28 mouse cellular contexts compared by ENCODE assay signal in genomic region chr1:171018737-171019136, GRCm38 (mm10). TPM values are rescaled to one million over a fixed set of nuclear protein-coding genes. Genes with fewer than 3 reads are reported as not detected.
DNase-seq lines count a peak whose midpoint lies in the region; ATAC-seq and TF ChIP-seq lines count a peak whose summit lies in the region.
"Had no signal": no experiment of that assay in that cellular context is flagged by ENCODE, and none has a peak within 500 bp of the region (broad histone marks: within the 10 kb centered on the region; RNA-seq: fewer than 3 reads in every experiment).

TSS of gene Fcgr4 (plus strand) at chr1:171018920.

- no peak for ATAC-seq in erythroblast, adult 5-6 weeks (replicated peaks; ENCODE audit: low FRiP score, poor library complexity, severe bottlenecking)
- ATAC-seq in intestine, embryonic 15.5 days: no peak
- ATAC-seq: activated CD4-positive, CD25-positive, alpha-beta regulatory T cell, adult 4 months; forebrain, embryonic 15.5 days; hindbrain, postnatal 0 days; midbrain, embryonic 15.5 days had no signal

- H3K27me3 ChIP-seq in spleen, adult 2 months (ENCODE audit: control insufficient read depth, insufficient read depth, low read length): peaks cover 2% of the 10 kb centered on the region; the same call in 1 of the 2 replicates
- peaks cover 17% of the 10 kb centered on the region for H3K27me3 ChIP-seq in megakaryocyte, embryonic 14.5 days (replicated peaks)
- no peaks in the 10 kb centered on the region for H3K27me3 ChIP-seq in small intestine, adult 2 months (ENCODE audit: control insufficient read depth, insufficient read depth, low read length)
- H3K27me3 ChIP-seq in intestine, embryonic 15.5 days (replicated peaks): no peaks in the 10 kb centered on the region
- H3K27me3 ChIP-seq: embryonic facial prominence, embryonic 12.5 days; forebrain, embryonic 15.5 days; midbrain, embryonic 15.5 days had no signal

- WGBS in spleen, adult 2 months: 45% methylated on average over 2 of the region's 2 CpGs
- WGBS in small intestine, adult 2 months: 75% methylated on average over 2 of the region's 2 CpGs
- WGBS in intestine, embryonic 15.5 days: 80% methylated on average over 2 of the region's 2 CpGs

- H3K4me1 ChIP-seq in spleen, adult 2 months (ENCODE audit: control insufficient read depth, insufficient read depth, insufficient read length): peaks cover 2% of the 10 kb centered on the region; the same call in 1 of the 2 replicates
- peaks cover 39% of the 10 kb centered on the region for H3K4me1 ChIP-seq in megakaryocyte, embryonic 14.5 days
- H3K4me1 ChIP-seq in small intestine, adult 2 months (ENCODE audit: control insufficient read depth, insufficient read depth, insufficient read length, low read length): peaks cover 3% of the 10 kb centered on the region; the same call in 1 of the 2 replicates
- H3K4me1 ChIP-seq in intestine, embryonic 15.5 days (replicated peaks): no peaks in the 10 kb centered on the region
- H3K4me1 ChIP-seq: embryonic facial prominence, embryonic 12.5 days; forebrain, embryonic 15.5 days; heart, embryonic 12.5 days; midbrain, embryonic 15.5 days had no signal

- peaks cover 12% of the 10 kb centered on the region for H3K9me3 ChIP-seq in megakaryocyte, embryonic 14.5 days
- no peaks in the 10 kb centered on the region for H3K9me3 ChIP-seq in intestine, embryonic 15.5 days
- H3K9me3 ChIP-seq: embryonic facial prominence, embryonic 12.5 days; forebrain, embryonic 15.5 days; heart, embryonic 12.5 days; midbrain, embryonic 15.5 days had no signal

- no peaks in the 10 kb centered on the region for H3K36me3 ChIP-seq in spleen, adult 2 months (ENCODE audit: control insufficient read depth, insufficient read depth, low read length)
- H3K36me3 ChIP-seq in megakaryocyte, embryonic 14.5 days (replicated peaks; ENCODE audit: low read length): no peaks in the 10 kb centered on the region
- H3K36me3 ChIP-seq in small intestine, adult 2 months (ENCODE audit: control insufficient read depth, insufficient read depth, low read length): no peaks in the 10 kb centered on the region
- H3K36me3 ChIP-seq in intestine, embryonic 15.5 days: no peaks in the 10 kb centered on the region
- H3K36me3 ChIP-seq: embryonic facial prominence, embryonic 12.5 days; forebrain, embryonic 15.5 days; heart, embryonic 12.5 days; midbrain, embryonic 15.5 days had no signal

- H3K9ac ChIP-seq in intestine, embryonic 15.5 days: no peak within 1 kb of the TSS
- H3K9ac ChIP-seq: embryonic facial prominence, embryonic 12.5 days; forebrain, embryonic 15.5 days; heart, embryonic 12.5 days; liver, embryonic 14.5 days; midbrain, embryonic 15.5 days had no signal

- TF ChIP-seq POLR2A in spleen, adult 2 months (IDR thresholded peaks at IDR 0.05; ENCODE audit: low read depth, low read length): no peak
- TF ChIP-seq POLR2A in small intestine, adult 2 months (IDR thresholded peaks at IDR 0.05; ENCODE audit: low read depth, low read length): no peak

- H3K27ac ChIP-seq in spleen, adult 2 months (ENCODE audit: insufficient read depth, low read length): peak within 1 kb of the TSS; percentile 12; the same call in 1 of the 2 replicates
- H3K27ac ChIP-seq in small intestine, adult 2 months (ENCODE audit: insufficient read depth, low read depth, low read length): peak within 1 kb of the TSS; percentile 39; the same call in 1 of the 2 replicates
- H3K27ac ChIP-seq in intestine, embryonic 15.5 days: no peak within 1 kb of the TSS
- H3K27ac ChIP-seq: embryonic facial prominence, embryonic 12.5 days; forebrain, embryonic 15.5 days; hindbrain, postnatal 0 days; kidney, postnatal 0 days; liver, embryonic 14.5 days; midbrain, embryonic 15.5 days had no signal

- no peak for DNase-seq in spleen, adult 2 months (ENCODE audit: low read depth in 1 of 2, low spot score in 2 of 2)
- no peak for DNase-seq in spleen, postnatal 10 days (ENCODE audit: low spot score in 2 of 2)
- DNase-seq in cerebellum, adult 18-20 months: no peak
- no peak for DNase-seq in gastrocnemius, adult 18-20 months (ENCODE audit: low spot score)
- DNase-seq: adrenal gland, postnatal 10 days; B cell, adult 2 months; cerebellum, adult 11 months; cerebellum, postnatal 10 days; gastrocnemius, postnatal 14 days; heart, adult 18-20 months; heart, postnatal 10 days; kidney, adult 11 months; lung, postnatal 10 days had no signal

- no peak within 1 kb of the TSS for H3K4me2 ChIP-seq in intestine, embryonic 15.5 days (replicated peaks)
- H3K4me2 ChIP-seq: embryonic facial prominence, embryonic 12.5 days; forebrain, embryonic 15.5 days; heart, embryonic 12.5 days; midbrain, embryonic 15.5 days had no signal

- TF ChIP-seq CTCF in spleen, adult 2 months (IDR thresholded peaks at IDR 0.05; ENCODE audit: extremely low read depth, insufficient read depth, insufficient read length, insufficient replicate concordance): no peak
- TF ChIP-seq CTCF in small intestine, adult 2 months (IDR thresholded peaks at IDR 0.05; ENCODE audit: extremely low read depth, insufficient read length, insufficient replicate concordance, low read depth, low read length): no peak

- H3K4me3 ChIP-seq in spleen, adult 2 months (ENCODE audit: extremely low read depth, insufficient read depth, insufficient read length): no peak within 1 kb of the TSS
- peak within 1 kb of the TSS; percentile 4 for H3K4me3 ChIP-seq in megakaryocyte, embryonic 14.5 days (replicated peaks)
- no peak within 1 kb of the TSS for H3K4me3 ChIP-seq in small intestine, adult 2 months (ENCODE audit: low read depth, low read length)
- no peak within 1 kb of the TSS for H3K4me3 ChIP-seq in intestine, embryonic 15.5 days (replicated peaks)
- H3K4me3 ChIP-seq: embryonic facial prominence, embryonic 12.5 days; forebrain, embryonic 15.5 days; heart, embryonic 12.5 days; midbrain, embryonic 15.5 days had no signal

RNA-seq across cellular contexts. Expression of gene Fcgr4, which starts in this region (rescaled TPM):
- polyA plus RNA-seq in spleen, adult 2 months (2012; rRNA removed): 7.6 and 11.4 TPM in 2 replicates
- 15.3 and 27.5 TPM in 2 replicates for total RNA-seq in erythroblast, adult 5-6 weeks (2015; ENCODE audit: low replicate concordance)
- total RNA-seq in erythroblast, adult 5-6 weeks (2017; ENCODE audit: low replicate concordance): 9.3 and 10.6 TPM in 2 replicates
- polyA plus RNA-seq in megakaryocyte, embryonic 14.5 days (2012; ENCODE audit: insufficient read depth, low replicate concordance): 0.07 TPM in 1 of 2 replicates, not detected in the other
- polyA plus RNA-seq in small intestine, adult 2 months (2012; rRNA removed): 2.5 and 2.8 TPM in 2 replicates
- polyA plus RNA-seq in intestine, embryonic 15.5 days (2015; fragmentation: Nextera tagmentation; extraction: Ambion mirVana): 1.7 and 1.8 TPM in 2 replicates
- total RNA-seq in gastrocnemius, adult 18-20 months (2021): not detected
- total RNA-seq: gastrocnemius, postnatal 14 days; heart, postnatal 10 days; hindbrain, postnatal 0 days; layer of hippocampus, postnatal 10 days; MEL had no signal
- polyA plus RNA-seq: neural tube, embryonic 14.5 days had no signal

Comparison
In these comparisons a context has a peak if more than half of its experiments do, and no peak if none do; other contexts are left out.
1. RNA of gene Fcgr4 (total RNA-seq): 9.3 to 27.5 TPM in erythroblast, adult 5-6 weeks; not detected in gastrocnemius, adult 18-20 months; every median in the first group is over 4 times any median in the second.